Comparison of ENCODE assay signal across 8 mouse cellular contexts in the genomic region with DNA sequence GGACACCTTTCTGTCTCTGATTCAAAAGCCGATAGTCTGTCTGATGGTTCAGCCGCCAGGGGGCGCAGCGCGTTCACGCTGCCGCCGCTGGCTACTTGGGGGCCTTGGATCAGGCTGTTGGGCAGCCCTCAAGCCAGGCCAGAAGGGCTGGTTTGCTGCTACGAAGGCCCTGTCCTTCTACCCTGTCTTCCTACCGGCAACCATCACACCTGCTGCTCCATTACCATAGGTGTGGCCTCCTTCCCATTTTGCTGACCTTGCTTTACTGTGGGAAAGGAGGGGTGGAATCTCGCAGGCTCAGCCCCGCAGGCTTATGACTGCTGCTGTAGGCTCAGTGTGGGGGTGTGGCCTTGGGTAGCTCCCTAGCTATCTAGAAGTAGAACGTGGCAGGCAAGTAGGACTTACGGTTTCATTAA. TPM values are rescaled to one million over a fixed set of nuclear protein-coding genes. Genes with fewer than 3 reads are reported as not detected.
DNase-seq lines count a peak whose midpoint lies in the region; ATAC-seq and TF ChIP-seq lines count a peak whose summit lies in the region.
"Had no signal": no experiment of that assay in that cellular context is flagged by ENCODE, and none has a peak within 500 bp of the region (broad histone marks: within the 10 kb centered on the region; RNA-seq: fewer than 3 reads in every experiment).

No protein-coding gene starts in this region.

- no peak overlapping the region for H3K4me3 ChIP-seq in heart, postnatal 0 days (ENCODE audit: low read depth, low read length)

- H3K4me1 ChIP-seq in heart, postnatal 0 days (ENCODE audit: control insufficient read depth, insufficient read depth), result 0 out of 2 replicates have a peak, but pooled peaks cover 5% of the 10 kb centered on the region

- H3K4me2 ChIP-seq in heart, postnatal 0 days (ENCODE audit: low read depth, low read length), result peak overlapping the region; percentile 10; the same call in 1 of the 2 replicates

- peaks cover 33% of the 10 kb centered on the region for H3K27me3 ChIP-seq in heart, postnatal 0 days (ENCODE audit: control insufficient read depth, insufficient read depth, low read length)

- no peak overlapping the region for H3K9ac ChIP-seq in heart, postnatal 0 days (replicated peaks; ENCODE audit: low read depth, low read length)

- H3K27ac ChIP-seq in heart, postnatal 0 days (ENCODE audit: low read depth), result no peak overlapping the region

- ATAC-seq in erythroid progenitor cell, adult 5-6 weeks (replicated peaks; ENCODE audit: low FRiP score, poor library complexity, severe bottlenecking), result peak; percentile 62
- ATAC-seq in heart, postnatal 0 days (ENCODE audit: insufficient read depth, low read depth), result no peak

- peak; percentile 70 for TF ChIP-seq CTCF in heart, postnatal 0 days (IDR thresholded peaks at IDR 0.05; ENCODE audit: low read depth)

- WGBS in heart, postnatal 0 days, result 10% methylated on average over 14 of the region's 14 CpGs

- peaks cover 5% of the 10 kb centered on the region; the same call in 1 of the 2 replicates for H3K36me3 ChIP-seq in heart, postnatal 0 days (replicated peaks; ENCODE audit: control insufficient read depth, insufficient read depth, low read length)

- no peaks in the 10 kb centered on the region for H3K9me3 ChIP-seq in heart, postnatal 0 days (replicated peaks; ENCODE audit: control insufficient read depth, low read length)

- TF ChIP-seq EP300 in heart, postnatal 0 days (IDR thresholded peaks at IDR 0.05; ENCODE audit: low read depth), result no peak

- peak; percentile 91 for DNase-seq in R1 (ENCODE audit: low read depth, low spot score)
- peak; percentile 74 for DNase-seq in c-Kit-positive CD71-positive TER-119-negative erythroid progenitor cells, embryonic 14.5 days (ENCODE audit: low read depth)
- peak; percentile 63 for DNase-seq in heart, postnatal 0 days (ENCODE audit: low spot score)
- peak; percentile 76 to 94 for DNase-seq in kidney, postnatal 36 days
- DNase-seq in lung, postnatal 25 days (ENCODE audit: low spot score), result peak; percentile 58
- peak; percentile 76 for DNase-seq in right cerebral cortex, postnatal 4 days

RNA-seq across cellular contexts. Expression of a gene that starts 3.8 kb away (rescaled TPM):
- not detected in 2 replicates for total RNA-seq in erythroid progenitor cell, adult 5-6 weeks (2015; ENCODE audit: low replicate concordance)
- not detected in 2 replicates for total RNA-seq in erythroid progenitor cell, adult 5-6 weeks (2017; ENCODE audit: low replicate concordance)
- total RNA-seq in heart, postnatal 0 days (2014; rRNA removed; ENCODE audit: low replicate concordance), result not detected in 2 replicates
- polyA plus RNA-seq in heart, postnatal 0 days (2015; fragmentation: Nextera tagmentation; extraction: Ambion mirVana), result not detected in 2 replicates
- total RNA-seq: neutrophil, adult 5-6 weeks had no signal

RNA-seq across cellular contexts. Expression of a gene that starts 9.7 kb away (rescaled TPM):
- total RNA-seq in erythroid progenitor cell, adult 5-6 weeks (2015; ENCODE audit: low replicate concordance), result 13.7 and 21.4 TPM in 2 replicates
- 16.7 and 19.7 TPM in 2 replicates for total RNA-seq in erythroid progenitor cell, adult 5-6 weeks (2017; ENCODE audit: low replicate concordance)
- total RNA-seq in heart, postnatal 0 days (2014; rRNA removed; ENCODE audit: low replicate concordance), result 318 and 358 TPM in 2 replicates
- 210 and 229 TPM in 2 replicates for polyA plus RNA-seq in heart, postnatal 0 days (2015; fragmentation: Nextera tagmentation; extraction: Ambion mirVana)

RNA-seq across cellular contexts. Expression of a gene that starts 24.8 kb away (rescaled TPM):
- total RNA-seq in erythroid progenitor cell, adult 5-6 weeks (2015; ENCODE audit: low replicate concordance), result 64.9 and 75.0 TPM in 2 replicates
- 37.3 and 66.5 TPM in 2 replicates for total RNA-seq in erythroid progenitor cell, adult 5-6 weeks (2017; ENCODE audit: low replicate concordance)
- total RNA-seq in heart, postnatal 0 days (2014; rRNA removed; ENCODE audit: low replicate concordance), result 20.9 and 27.1 TPM in 2 replicates
- polyA plus RNA-seq in heart, postnatal 0 days (2015; fragmentation: Nextera tagmentation; extraction: Ambion mirVana), result 14.1 and 15.6 TPM in 2 replicates

RNA-seq across cellular contexts. Expression of a gene that starts 37.1 kb away (rescaled TPM):
- 50.1 and 69.2 TPM in 2 replicates for total RNA-seq in erythroid progenitor cell, adult 5-6 weeks (2015; ENCODE audit: low replicate concordance)
- 47.1 and 47.9 TPM in 2 replicates for total RNA-seq in erythroid progenitor cell, adult 5-6 weeks (2017; ENCODE audit: low replicate concordance)
- total RNA-seq in heart, postnatal 0 days (2014; rRNA removed; ENCODE audit: low replicate concordance), result 183 and 210 TPM in 2 replicates
- 114 and 123 TPM in 2 replicates for polyA plus RNA-seq in heart, postnatal 0 days (2015; fragmentation: Nextera tagmentation; extraction: Ambion mirVana)

Comparison
In these comparisons a context has a peak if more than half of its experiments do, and no peak if none do; other contexts are left out.
1. RNA of a gene that starts 9.7 kb away (total RNA-seq): 318 to 358 TPM in heart, postnatal 0 days; 13.7 to 21.4 TPM in erythroid progenitor cell, adult 5-6 weeks; every median in the first group is over 10 times any median in the second.
2. Peak in every context shown above with its lines, with median percentiles within 50 percentile points of each other: DNase-seq.